Mouse (Mus musculus) embryonic facial prominence, embryonic 11.5 days (tissue): ENCODE data around the gene Gm28047. TPM values are rescaled to one million over a fixed set of nuclear protein-coding genes. Genes with fewer than 3 reads are reported as not detected.

Source experiments
- ATAC-seq: fragments of 200-750 bp; cut with Nextera tagmentation; replicated peaks from 2 replicates; pipeline ENCODE4 v1.8.0; 2017; ENCODE audit warnings: low read depth; ENCODE audit not compliant: insufficient number of reproducible peaks, low FRiP score, low TSS enrichment
- DNase-seq: peaks from one replicate; pipeline ENCODE4 v3.0.0-alpha.2; 2015; ENCODE audit warnings: low spot score
- H3K27ac ChIP-seq: fragments of 300-500 bp; sonication (generic); replicated peaks from 2 replicates; pipeline ENCODE4 v1.5.1; 2014; ENCODE audit warnings: mild to moderate bottlenecking, low read depth, low read length, control low read depth
- H3K27me3 ChIP-seq: fragments of 300-500 bp; sonication (generic); 2 replicates; pipeline ENCODE4 v1.6.1; 2014; ENCODE audit warnings: mild to moderate bottlenecking, low read length, moderate library complexity, mixed read lengths; ENCODE audit not compliant: control insufficient read depth, insufficient read depth
- H3K36me3 ChIP-seq: fragments of 300-500 bp; sonication (generic); replicated peaks from 2 replicates; pipeline ENCODE4 v1.6.1; 2014; ENCODE audit warnings: low read depth, mild to moderate bottlenecking, low read length, moderate library complexity, mixed read lengths; ENCODE audit not compliant: control insufficient read depth, insufficient read depth
- H3K4me1 ChIP-seq: fragments of 300-500 bp; sonication (generic); 2 replicates; pipeline ENCODE4 v1.6.1; 2014; ENCODE audit warnings: low read length, mixed read lengths; ENCODE audit not compliant: control insufficient read depth, insufficient read depth
- H3K4me2 ChIP-seq: fragments of 300-500 bp; sonication (generic); 2 replicates; pipeline ENCODE4 v1.6.1; 2014; ENCODE audit warnings: low read depth, mild to moderate bottlenecking, control low read depth, low read length, moderate library complexity
- H3K4me3 ChIP-seq: fragments of 300-500 bp; sonication (generic); 2 replicates; pipeline ENCODE4 v1.5.1; 2014; ENCODE audit warnings: low read depth, low read length, control low read depth
- H3K9ac ChIP-seq: fragments of 300-500 bp; sonication (generic); replicated peaks from 2 replicates; pipeline ENCODE4 v1.6.1; 2014; ENCODE audit warnings: mild to moderate bottlenecking, control low read depth, low read length
- H3K9me3 ChIP-seq: fragments of 300-500 bp; sonication (generic); replicated peaks from 2 replicates; pipeline ENCODE4 v1.6.1; 2016; ENCODE audit warnings: mild to moderate bottlenecking, low read length, inconsistent platforms, mixed read lengths; ENCODE audit not compliant: control insufficient read depth
- WGBS: fragments of 180-500 bp; shearing (Covaris S2); extraction: QIAGEN DNeasy Blood & Tissue Kit; methylation state at CpG from one replicate; pipeline ENCODE4 v1.1.7; 2014; 5-methylcytosine and 5-hydroxymethylcytosine counted together
- polyA plus RNA-seq: library from polyadenylated mRNA; unstranded; fragments of >200 nt; fragmentation: Nextera tagmentation; extraction: Ambion mirVana; gene quantifications from 2 replicates; pipeline ENCODE4 v1.2.1, GENCODE M21; 2014

Gm28047 gene
- polyA plus RNA-seq, 1 experiment from 2014 or later = 0.20 TPM

- Histone ChIP-seq H3K27me3 (no peaks in the 10 kb centered on the region), H3K27ac (no peak overlapping the region), H3K9ac (no peak overlapping the region), H3K36me3 (peaks cover 22% of the 10 kb centered on the region), H3K4me1 (no peaks in the 10 kb centered on the region), H3K4me2 (no peak overlapping the region), H3K4me3 (no peak overlapping the region), H3K9me3 (no peaks in the 10 kb centered on the region)
- ATAC-seq (no peak; the same call in 1 of the 2 replicates), DNase-seq (no peak)
- 89% methylated on average over 9 of the region's 9 CpGs for WGBS
Measured at GRCm38 (mm10) chr15:102503924-102504782, 120.7 kb downstream of the Gm28047 start.

GRCm38 (mm10) chr15:102503447-102503846, 121.4 kb downstream of the Gm28047 start, which contains the start of gene Gm10337:
Gene Gm10337 (plus strand): TSS chr15:102503722.
- Histone ChIP-seq H3K36me3 (peaks cover 22% of the 10 kb centered on the region), H3K4me2 (no peak within 1 kb of the TSS), H3K27ac (no peak within 1 kb of the TSS), H3K9me3 (no peaks in the 10 kb centered on the region), H3K27me3 (no peaks in the 10 kb centered on the region), H3K4me1 (no peaks in the 10 kb centered on the region), H3K9ac (no peak within 1 kb of the TSS), H3K4me3 (no peak within 1 kb of the TSS)
- ATAC-seq (no peak), DNase-seq (no peak)
- 78% methylated on average over 1 of the region's 1 CpGs for WGBS

GRCm38 (mm10) chr15:102502254-102502840, 122.5 kb downstream of the Gm28047 start:
- DNase-seq = no peak

DNA sequence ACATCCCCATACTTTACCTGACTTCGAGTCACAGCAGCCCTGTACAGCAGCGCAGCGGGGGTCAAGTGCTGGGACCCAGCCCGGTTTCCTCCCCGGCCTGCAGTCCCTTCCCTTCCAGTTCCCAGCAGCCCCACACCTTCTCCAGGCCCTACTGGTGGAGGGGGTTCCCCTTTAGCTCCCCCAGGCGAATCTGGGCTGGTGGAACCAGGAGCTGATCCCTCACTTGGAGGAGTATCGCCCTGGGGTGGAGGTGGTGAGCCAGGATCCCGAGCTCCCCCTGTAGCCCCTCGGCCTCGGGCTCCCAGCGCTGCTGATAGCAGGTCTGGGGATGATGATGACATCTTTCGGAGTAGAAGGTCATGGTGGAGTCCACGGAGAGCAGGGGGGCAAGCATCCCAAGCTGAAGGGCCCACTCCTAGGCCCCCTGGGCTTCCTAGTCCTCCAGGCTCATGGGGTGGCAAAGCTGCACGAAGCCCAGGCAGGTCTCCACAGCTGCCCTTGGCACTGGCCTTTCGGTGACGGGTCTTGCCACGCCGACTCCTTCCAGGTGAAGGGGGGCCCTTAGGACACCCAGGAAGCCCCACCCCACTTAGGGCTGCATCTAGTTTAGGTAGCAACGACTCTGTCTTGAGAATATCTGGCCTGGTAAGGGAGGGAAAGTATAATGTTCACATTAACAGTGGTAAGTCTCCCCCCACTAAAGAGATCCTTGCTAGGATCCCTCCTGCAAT, 123.6 kb downstream of the Gm28047 start:
- H3K36me3 ChIP-seq = peaks cover 24% of the 10 kb centered on the region
- no peak overlapping the region for H3K9ac ChIP-seq
- no peak overlapping the region for H3K27ac ChIP-seq
- no peaks in the 10 kb centered on the region for H3K9me3 ChIP-seq
- H3K27me3 ChIP-seq = no peaks in the 10 kb centered on the region
- H3K4me3 ChIP-seq = no peak overlapping the region
- H3K4me1 ChIP-seq = no peaks in the 10 kb centered on the region
- ATAC-seq = 0 out of 2 replicates have a peak, but pooled peaks have one; percentile 11
- no peak for DNase-seq
- no peak overlapping the region for H3K4me2 ChIP-seq
- 87% methylated on average over 19 of the region's 19 CpGs for WGBS

More at GRCm38 (mm10) chr15:102502254-102502840, 122.5 kb downstream of the Gm28047 start:
- Histone ChIP-seq H3K4me3 (no peak overlapping the region), H3K27ac (no peak overlapping the region), H3K36me3 (peaks cover 22% of the 10 kb centered on the region), H3K27me3 (no peaks in the 10 kb centered on the region), H3K4me2 (no peak overlapping the region), H3K9me3 (no peaks in the 10 kb centered on the region), H3K4me1 (no peaks in the 10 kb centered on the region), H3K9ac (no peak overlapping the region)
- WGBS = 80% methylated on average over 9 of the region's 9 CpGs
- no peak for ATAC-seq

GRCm38 (mm10) chr15:102500479-102500878, 124.4 kb downstream of the Gm28047 start:
- Histone ChIP-seq H3K4me3 (no peak overlapping the region), H3K9me3 (no peaks in the 10 kb centered on the region), H3K4me2 (no peak overlapping the region), H3K4me1 (no peaks in the 10 kb centered on the region), H3K27me3 (no peaks in the 10 kb centered on the region), H3K27ac (no peak overlapping the region), H3K9ac (no peak overlapping the region), H3K36me3 (peaks cover 24% of the 10 kb centered on the region)
- no peak for ATAC-seq
- no peak for DNase-seq
- WGBS = 88% methylated on average over 5 of the region's 5 CpGs

DNA sequence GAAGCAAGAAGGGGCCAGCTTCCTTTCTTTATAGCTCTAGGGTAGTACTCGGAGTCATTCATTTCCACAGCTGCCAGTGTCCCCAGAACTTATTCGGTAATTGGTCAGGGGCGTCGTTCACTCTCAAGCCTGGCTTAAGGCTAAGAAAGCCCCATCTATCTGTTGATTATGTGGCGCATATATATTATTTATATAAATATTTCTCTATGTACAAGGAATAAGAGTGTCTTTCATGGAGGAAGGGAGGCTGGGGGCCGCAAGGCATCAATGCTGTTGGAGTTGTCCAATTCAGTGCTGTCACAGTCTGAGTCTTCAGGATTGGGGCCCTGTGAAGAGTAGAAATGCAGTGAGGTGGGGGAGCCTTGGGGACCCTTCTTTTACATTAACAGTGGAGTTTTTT, 125.0 kb downstream of the Gm28047 start:
- ATAC-seq = no peak
- 94% methylated on average over 6 of the region's 6 CpGs for WGBS
- H3K4me1 ChIP-seq = no peaks in the 10 kb centered on the region
- no peaks in the 10 kb centered on the region for H3K27me3 ChIP-seq
- no peak overlapping the region for H3K27ac ChIP-seq
- no peaks in the 10 kb centered on the region for H3K9me3 ChIP-seq
- no peak overlapping the region for H3K9ac ChIP-seq
- no peak overlapping the region for H3K4me2 ChIP-seq
- H3K4me3 ChIP-seq = no peak overlapping the region
- peaks cover 24% of the 10 kb centered on the region for H3K36me3 ChIP-seq
- DNase-seq = no peak

GRCm38 (mm10) chr15:102499370-102499769, 125.5 kb downstream of the Gm28047 start:
- H3K4me2 ChIP-seq = no peak overlapping the region
- no peak overlapping the region for H3K9ac ChIP-seq
- H3K4me3 ChIP-seq = no peak overlapping the region
- no peaks in the 10 kb centered on the region for H3K4me1 ChIP-seq
- H3K9me3 ChIP-seq = no peaks in the 10 kb centered on the region
- H3K27me3 ChIP-seq = no peaks in the 10 kb centered on the region
- 86% methylated on average over 3 of the region's 3 CpGs for WGBS
- H3K27ac ChIP-seq = no peak overlapping the region
- ATAC-seq (no peak), DNase-seq (no peak)
- H3K36me3 ChIP-seq = peaks cover 27% of the 10 kb centered on the region
